Mouse (Mus musculus) mouse embryonic stem cell (cell line): ENCODE measurements around the gene Zcchc2.

Source experiments
- in situ Hi-C, 2 experiments: fragments of 300-500 bp; cut with MboI; formaldehyde crosslinking; loops; 1 replicate in 1 of 2; 3 replicates in 1 of 2; pipeline ENCODE4 v1.14.3; 2019 to 2020; ENCODE audit warnings: low sequenced_read_pairs in 2 of 2, low pct_unique_long_range_greater_than_20kb in 1 of 2, mixed read lengths in 1 of 2; ENCODE audit not compliant: unreplicated experiment in 1 of 2

Gene Zcchc2

GRCm38 (mm10) chr1:106024254-106024653, 34.0 kb downstream of the Zcchc2 start:
- in situ Hi-C loops, result no loop called here

DNA sequence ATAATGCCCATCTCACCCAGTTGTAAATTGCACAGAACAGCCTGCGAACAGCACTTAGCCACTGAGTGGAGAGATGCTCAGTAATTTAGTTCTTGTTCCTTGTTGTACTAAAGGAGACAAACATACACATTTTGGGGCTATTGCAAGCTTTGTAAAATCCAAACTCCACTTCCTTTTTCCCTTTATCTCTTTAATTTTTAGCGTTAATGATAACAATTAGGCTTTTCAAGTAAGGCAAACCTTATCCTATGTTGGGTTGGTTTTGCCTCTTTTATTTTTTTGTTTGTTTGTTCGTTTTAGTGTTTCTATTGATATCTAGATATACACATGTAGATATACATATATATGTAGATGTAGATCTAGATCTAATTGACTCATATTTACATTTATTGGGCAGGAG, 34.6 kb downstream of the Zcchc2 start:
- in situ Hi-C loops, result no loop called here

- in situ Hi-C loops, result loop anchor here in 1 of 2 experiments (10.0 kb wide), 1 partner anchor 135 kb away; no protein-coding TSS in a partner anchor
Measured at GRCm38 (mm10) chr1:106029769-106030168, 39.6 kb downstream of the Zcchc2 start.

DNA sequence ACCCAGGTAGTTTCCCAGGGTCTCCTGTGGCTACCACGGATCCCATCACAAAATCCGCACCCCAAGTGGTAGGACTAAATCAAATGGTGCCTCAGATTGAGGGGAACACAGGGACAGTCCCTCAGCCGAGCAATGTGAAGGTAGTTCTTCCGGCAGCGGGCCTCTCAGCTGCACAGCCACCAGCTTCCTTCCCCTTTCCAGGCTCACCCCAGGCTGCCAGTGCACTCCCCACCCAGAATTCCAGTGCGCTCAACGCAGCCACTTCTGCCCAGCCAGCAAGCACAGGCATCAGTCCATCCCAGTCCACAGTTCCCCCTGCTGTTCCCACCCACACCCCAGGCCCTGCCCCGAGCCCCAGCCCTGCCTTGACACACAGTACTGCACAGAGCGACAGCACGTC, 40.1 kb downstream of the Zcchc2 start:
- in situ Hi-C loops, result loop anchor here in 1 of 2 experiments (10.0 kb wide), 1 partner anchor 136 kb away; no protein-coding TSS in a partner anchor

DNA sequence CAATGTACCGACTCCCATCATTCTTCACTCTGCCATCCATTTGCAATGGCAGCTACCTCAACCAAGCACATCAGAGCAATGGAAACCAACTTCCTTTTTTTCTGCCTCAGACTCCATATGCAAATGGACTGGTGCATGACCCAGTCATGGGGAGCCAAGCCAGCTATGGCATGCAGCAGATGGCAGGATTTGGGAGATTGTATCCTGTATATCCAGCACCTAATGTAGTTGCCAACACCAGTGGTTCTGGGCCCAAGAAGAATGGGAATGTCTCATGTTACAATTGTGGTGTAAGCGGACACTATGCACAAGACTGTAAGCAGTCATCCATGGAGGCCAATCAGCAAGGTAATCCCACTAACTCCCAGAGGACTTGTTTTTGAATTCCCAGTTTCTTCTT, 40.7 kb downstream of the Zcchc2 start:
- in situ Hi-C loops, result loop anchor here in 1 of 2 experiments (10.0 kb wide), 1 partner anchor 136 kb away; no protein-coding TSS in a partner anchor

DNA sequence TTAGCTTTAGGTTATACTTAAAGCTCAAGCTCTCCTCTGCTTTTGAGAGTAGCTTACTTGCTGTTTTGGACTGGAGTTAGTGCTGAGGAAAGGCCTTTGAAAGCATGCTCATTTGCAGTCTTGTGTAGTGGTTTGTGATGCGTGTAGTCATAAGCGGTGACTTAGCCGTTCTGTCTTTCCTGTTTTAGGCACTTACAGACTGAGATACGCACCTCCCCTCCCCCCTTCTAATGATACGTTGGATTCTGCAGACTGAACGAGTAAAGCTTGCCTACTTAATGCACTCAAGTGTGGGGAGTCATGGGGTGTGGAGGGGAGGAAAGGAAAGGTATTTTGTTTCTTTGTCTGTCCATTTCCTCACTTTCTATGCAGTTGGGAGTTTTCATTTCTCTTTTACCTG, 41.7 kb downstream of the Zcchc2 start:
- in situ Hi-C loops, result loop anchor here in 1 of 2 experiments (10.0 kb wide), 1 partner anchor 137 kb away; no protein-coding TSS in a partner anchor

DNA sequence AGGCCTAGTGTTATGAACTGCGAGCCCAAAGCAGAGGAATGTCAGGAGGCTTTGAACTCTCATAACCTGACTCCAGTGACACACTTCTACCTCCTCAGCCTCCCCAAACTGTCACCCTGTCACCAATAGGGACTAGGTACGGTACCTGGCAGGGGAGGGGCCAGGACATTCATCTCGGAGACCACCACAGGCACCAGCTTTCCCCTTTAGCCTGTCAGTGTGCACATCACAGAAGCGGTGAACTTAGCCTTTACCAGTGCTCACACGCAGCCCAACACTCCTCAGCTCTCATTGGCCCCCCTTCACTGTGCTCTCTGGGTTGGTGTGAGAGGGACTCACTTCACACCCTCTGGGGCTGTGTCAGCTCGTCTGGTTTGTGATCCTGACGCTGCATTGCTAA, 44.6 kb downstream of the Zcchc2 start:
- in situ Hi-C loops, result loop anchor here in 1 of 2 experiments (10.0 kb wide), 1 partner anchor 140 kb away; no protein-coding TSS in a partner anchor

DNA sequence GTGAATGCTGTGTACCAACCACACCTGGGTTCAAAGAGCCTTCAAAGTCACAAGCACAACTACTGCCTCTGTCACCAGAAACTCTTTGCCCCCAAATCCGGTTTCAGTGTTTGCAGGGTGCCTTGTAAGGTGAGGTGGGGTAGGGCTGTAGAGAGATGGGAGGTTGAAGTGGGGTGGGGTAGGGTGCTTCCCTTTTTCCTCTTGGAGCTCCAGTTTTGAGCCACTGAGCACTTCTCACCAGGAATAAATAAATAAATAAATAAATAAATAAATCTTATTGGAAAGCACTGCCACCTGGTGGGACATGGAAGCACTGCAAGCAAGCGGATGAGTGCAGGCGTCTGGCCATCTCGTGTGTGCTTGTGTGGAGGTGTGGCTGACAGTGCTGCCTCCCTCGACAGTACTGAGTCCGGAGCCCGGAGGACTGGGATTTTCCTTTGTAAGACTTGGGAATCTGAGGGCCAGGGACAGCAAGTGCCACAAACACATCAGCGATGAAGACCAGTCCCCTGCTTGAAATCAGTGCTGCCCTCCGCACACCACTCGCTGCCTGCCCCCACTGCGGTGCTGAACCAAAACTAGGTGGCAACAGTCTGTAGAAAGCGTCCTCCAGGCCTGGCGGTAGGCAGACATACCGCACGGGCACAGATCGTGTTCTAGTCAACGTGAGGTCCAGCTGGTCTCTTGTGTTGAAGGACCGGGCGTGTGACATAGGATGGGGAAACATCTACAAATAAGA, 46.8 kb downstream of the Zcchc2 start:
- in situ Hi-C loops, result loop anchor here in 1 of 2 experiments (10.0 kb wide), 1 partner anchor 142 kb away; no protein-coding TSS in a partner anchor

DNA sequence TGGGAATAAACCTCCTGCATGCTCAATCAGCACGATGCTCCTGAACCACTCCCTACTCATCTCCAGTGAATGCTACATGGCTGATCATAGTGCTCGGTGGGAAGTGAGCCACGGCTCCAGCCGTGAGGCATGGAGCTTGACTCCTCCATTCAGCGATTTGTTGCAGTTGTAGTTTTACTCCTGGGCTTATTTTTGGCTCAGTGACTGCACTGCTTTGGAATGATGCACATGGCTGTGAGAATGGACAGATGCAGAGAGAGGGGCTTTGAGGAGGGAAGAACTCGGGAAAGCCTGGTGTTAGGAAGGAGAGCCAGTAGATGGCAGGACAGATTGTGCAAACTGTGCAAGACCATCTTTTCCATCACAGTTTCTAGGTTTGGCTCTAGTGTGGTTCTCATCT, 49.1 kb downstream of the Zcchc2 start:
- in situ Hi-C loops, result loop anchor here in 1 of 2 experiments (10.0 kb wide), 1 partner anchor 145 kb away; no protein-coding TSS in a partner anchor

GRCm38 (mm10) chr1:106040271-106040670, 50.1 kb downstream of the Zcchc2 start:
- in situ Hi-C loops, result no loop called here

DNA sequence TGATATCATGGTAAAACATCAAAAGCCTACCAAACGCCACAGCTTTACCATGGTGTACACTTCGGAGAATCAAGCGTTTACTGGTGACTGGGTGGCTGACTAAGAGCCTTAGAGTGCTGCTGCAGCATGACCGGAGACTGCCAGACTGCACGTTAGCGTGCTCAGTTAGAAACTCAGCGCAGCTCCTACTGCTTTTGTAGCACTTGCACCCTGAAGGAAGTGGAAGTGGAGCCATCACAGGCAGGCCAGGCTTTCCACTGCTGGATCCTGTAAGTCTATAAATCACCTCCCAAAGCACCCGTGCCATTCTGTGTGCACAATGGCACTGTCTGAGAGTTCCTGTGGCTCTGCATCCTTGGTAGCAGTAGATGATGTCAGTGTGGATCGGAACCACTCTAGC, 52.0 kb downstream of the Zcchc2 start:
- in situ Hi-C loops, result no loop called here

DNA sequence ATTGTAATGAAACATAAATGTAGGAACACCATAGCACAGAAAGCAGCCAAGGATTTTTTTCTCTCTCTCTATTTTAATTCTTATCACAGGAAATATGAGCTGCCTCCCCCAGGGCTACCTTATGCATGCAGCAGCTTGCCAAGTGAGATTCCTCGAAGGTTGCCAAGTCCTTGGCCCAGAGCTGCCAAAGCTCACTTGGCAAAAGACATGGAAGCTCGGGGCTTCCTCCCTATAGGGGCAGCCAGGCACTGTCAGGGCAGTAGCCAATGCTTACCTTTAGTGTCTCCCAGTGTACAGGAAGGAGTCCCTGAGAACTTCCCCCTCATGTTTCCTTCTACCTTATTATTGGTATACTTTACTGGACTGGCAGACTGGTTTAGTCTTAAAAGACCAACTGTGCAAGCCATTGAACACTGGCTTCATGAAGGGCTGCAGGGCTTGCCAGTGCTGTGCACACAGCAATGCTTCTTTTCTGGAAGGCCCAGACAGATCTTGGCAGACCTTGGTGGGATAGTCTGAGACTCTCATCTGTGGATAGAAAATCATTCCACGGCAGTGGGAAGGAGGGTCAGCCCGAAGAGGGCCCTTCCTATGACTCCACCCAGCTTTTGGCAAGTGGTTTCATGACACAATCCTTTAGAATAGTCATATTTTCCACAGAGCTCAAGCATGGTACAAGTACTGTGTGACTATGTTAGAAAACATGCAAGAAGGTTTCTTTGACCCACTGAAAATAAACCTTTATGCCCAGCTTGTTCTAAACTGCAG, 53.0 kb downstream of the Zcchc2 start:
- in situ Hi-C loops, result no loop called here

GRCm38 (mm10) chr1:106049036-106049435, 58.8 kb downstream of the Zcchc2 start:
- in situ Hi-C loops, result no loop called here

DNA sequence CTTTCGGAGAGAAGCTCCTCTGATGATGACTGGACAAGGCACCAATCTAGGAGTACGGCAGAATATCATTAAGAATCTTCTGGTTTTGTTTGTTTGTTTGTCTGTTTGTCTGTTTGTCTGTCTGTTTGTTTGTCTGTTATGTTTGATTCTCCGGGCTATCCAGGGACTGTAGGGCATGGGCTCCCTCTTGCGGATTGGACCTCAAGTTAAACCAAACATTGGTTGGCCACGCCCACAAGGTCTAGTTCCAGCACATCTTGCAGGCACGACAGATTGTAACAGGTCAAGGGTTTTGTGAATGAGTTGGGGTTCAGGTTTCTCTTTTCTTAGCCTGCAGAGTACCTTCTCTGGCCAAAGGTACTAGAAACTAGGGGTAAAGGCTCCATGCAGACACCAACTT, 64.8 kb downstream of the Zcchc2 start:
- in situ Hi-C loops, result no loop called here

DNA sequence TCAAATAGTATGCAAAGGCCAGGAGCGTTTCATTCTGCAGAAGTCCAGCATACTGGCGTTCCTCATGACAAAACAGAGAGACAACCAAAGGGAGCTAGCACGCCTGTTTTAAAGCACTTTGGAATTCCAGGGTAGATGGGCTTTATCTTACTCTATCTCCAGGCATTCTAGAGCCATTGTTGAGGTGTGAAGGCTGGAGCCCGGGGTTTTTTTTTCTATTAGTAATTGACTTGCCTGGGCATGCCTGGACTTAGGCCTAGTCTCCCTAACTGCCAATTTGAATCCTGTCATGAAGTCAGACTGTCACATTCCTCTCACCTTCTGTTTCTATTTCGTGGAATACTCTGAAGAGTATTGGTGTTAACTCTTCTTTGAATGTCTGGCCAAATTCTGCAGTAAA, 68.1 kb downstream of the Zcchc2 start:
- in situ Hi-C loops, result no loop called here

GRCm38 (mm10) chr1:106059516-106060277, 69.5 kb downstream of the Zcchc2 start:
- in situ Hi-C loops, result loop anchor here in 1 of 2 experiments (10.0 kb wide), 1 partner anchor 335 kb away; no protein-coding TSS in a partner anchor

DNA sequence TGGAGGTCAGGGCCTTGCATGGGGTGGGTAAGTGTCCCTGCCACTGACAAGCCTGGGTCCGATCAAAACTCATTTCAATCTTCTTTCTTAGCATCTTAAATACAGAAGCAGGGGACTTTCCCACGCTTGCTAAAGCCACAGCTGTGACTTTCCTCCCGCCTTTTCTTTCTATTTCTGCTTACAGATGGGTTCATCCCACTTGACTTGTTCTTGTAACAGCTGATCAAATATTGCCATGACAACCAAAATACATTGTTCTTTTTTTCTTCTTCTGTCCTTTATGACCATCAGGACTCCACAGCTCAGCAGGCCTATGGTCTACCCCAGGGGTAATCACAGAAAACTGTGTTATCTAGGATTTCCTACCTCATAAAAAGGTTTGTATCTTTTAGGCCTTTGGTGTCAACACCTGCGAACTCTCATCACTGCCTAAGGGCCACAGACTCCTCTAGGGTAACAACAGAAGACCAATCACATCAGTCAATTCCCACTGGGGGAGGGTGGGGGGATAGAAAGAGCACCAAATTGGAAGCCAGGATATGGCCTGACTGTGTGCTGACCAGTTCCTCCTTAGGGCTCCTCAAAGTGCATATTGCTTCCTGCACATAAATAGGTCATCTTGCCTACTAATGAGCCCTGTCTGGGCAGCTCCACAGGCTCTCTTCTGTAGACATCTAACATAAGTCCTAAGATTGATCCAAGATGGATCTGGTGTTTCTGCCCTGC, 71.1 kb downstream of the Zcchc2 start:
- in situ Hi-C loops, result loop anchor here in 1 of 2 experiments (10.0 kb wide), 1 partner anchor 333 kb away; no protein-coding TSS in a partner anchor
